Mouse (Mus musculus) neutrophil, adult 59 days (primary cell): Measurements from ENCODE around the gene Nlrp3. TPM values are rescaled to one million over a fixed set of nuclear protein-coding genes. Genes with fewer than 3 reads are reported as not detected.

Experiments
- total RNA-seq, 2 experiments: library from RNA; stranded (reverse); gene quantifications; 1 replicate in 1 of 2; 2 replicates in 1 of 2; pipeline ENCODE4 v1.2.4; 2023

Nlrp3 gene
- total RNA-seq: 100 to 1,000 TPM; 302 to 343 TPM

DNA sequence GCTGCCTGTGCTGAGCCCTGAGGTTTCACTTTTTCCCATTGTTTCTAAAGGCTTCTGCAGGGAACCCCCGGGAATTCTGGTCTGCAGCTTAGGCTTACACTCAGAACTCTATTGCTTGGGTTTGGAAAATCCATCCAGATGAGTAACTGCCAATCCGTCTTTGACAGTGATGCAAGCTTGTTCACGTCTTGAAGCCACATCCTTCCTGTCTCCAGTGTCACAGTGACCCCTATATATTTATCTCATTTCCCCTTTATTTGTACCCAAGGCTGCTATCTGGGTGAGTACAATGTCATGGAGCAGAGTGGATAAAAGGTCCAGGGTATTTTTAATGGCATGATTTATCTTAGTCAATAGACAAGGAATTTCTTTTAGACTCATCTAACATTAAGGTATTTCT lies at the start of gene Nlrp3:
Gene Nlrp3, plus strand, starts transcription at position 245 of the 400 bp plus-strand sequence.

DNA sequence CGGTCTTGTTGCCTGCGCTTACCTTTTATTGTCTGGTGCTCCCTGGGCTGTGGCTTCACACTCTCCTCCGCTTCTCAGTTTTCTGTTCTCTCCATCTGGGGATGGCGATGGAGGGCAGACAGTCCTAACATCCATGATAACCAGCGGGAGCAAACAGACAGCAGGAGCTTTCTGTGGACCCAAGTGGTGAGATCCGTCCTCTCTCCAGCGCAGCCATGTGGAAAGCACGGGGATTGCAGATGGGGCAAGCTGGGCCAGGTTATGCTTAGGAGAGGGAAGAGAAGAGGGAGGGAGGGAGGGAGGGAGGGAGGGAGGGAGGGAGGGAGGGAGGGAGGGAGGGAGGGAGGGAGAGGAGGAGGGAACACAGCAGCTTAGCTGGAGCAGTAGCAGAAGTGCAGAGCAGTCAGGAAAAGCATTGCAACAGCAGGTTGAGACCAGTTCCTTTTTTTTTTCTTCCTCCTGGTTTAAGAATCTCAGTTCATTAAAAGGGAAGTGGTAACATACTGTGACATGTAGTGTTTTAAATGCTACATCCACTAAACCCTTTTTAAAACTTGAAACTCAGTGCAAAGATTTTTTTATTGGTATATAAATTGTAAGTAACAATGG lies 14.8 kb upstream of the Nlrp3 start, which contains the start of gene Zkscan17:
Gene Zkscan17, minus strand, starts transcription at position 280 of the 609 bp plus-strand sequence.

DNA sequence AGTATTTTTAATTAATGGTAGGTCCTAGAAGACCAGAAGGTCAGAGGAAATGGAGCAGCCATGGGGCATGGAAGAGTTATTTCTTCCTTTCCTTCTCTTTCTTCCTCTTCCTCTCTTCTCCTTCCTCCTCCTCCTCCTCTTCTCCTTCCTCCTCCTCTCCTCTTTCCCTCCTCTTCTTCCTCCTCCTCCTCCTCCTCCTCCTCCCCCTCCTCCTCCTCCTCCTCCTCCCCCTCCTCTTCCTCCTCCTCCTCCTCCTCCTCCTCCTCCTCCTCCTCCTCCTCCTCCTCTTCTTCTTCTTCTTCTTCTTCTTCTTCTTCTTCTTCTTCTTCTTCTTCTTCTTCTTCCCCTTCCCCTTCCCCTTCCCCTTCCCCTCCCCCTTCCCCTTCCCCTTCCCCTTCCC lies 34.8 kb downstream of the Nlrp3 start, which contains the start of gene Olfr222:
Gene Olfr222, minus strand, starts transcription at position 101 of the 400 bp plus-strand sequence.

DNA sequence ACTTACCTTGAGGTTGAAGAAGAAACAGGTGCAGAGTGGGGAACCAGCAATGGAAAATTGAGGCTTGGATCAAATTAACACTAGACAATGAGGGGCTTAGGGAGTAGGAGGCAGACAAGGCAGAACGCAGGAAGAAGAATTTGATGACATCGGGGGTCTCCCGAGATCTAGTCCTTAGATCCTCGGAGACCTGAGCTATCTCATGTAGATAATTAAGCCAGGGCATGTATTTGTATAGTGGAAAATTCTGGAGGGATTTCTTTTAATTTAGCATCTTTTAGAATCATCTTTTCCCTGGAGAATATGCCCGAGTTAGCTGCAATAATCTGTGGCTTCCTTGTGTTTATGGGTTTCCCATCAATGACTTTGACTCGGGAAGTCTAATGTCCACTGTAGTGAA lies 51.8 kb downstream of the Nlrp3 start, which contains the start of gene Olfr223:
Gene Olfr223, minus strand, starts transcription at position 101 of the 400 bp plus-strand sequence.

Other genes starting within 250 kb of the Nlrp3 start
- gene Wnt9a, start 234.6 kb upstream of the Nlrp3 start, total RNA-seq: not detected
- not detected for gene Prss38, start 165.9 kb upstream of the Nlrp3 start, total RNA-seq
- 1 to 10 TPM; 1.4 to 2.1 TPM for gene Jmjd4, start 91.5 kb upstream of the Nlrp3 start, total RNA-seq
- 1 to 10 TPM; 3.1 to 3.4 TPM for gene Snap47, start 90.4 kb upstream of the Nlrp3 start, total RNA-seq
- under 1 TPM; 0.35 to 0.47 TPM for gene Zfp867, start 69.1 kb upstream of the Nlrp3 start, total RNA-seq
- gene Zkscan17, start 14.8 kb upstream of the Nlrp3 start, total RNA-seq: 10 to 100 TPM in 1 of 2 experiments, 1 to 10 TPM in 1; 8.5 to 12.0 TPM
- gene Olfr222, start 34.7 kb downstream of the Nlrp3 start, total RNA-seq: not detected
- gene Olfr223, start 51.7 kb downstream of the Nlrp3 start, total RNA-seq: not detected
- gene Mprip, start 119.7 kb downstream of the Nlrp3 start, total RNA-seq: 10 to 100 TPM; 47.2 to 49.8 TPM
- under 1 TPM in 1 of 2 experiments, not detected in 1; 0.33 TPM for gene Pld6, start 246.1 kb downstream of the Nlrp3 start, total RNA-seq